Mouse (Mus musculus) thymus, postnatal 25 days (tissue): ENCODE measurements around the gene 6430531B16Rik.

Experiments
- DNase-seq: peaks from one replicate; pipeline ENCODE4 v3.0.0; 2022

6430531B16Rik gene

GRCm38 (mm10) chr7:139937138-139937537, 41.4 kb downstream of the 6430531B16Rik start:
- no peak for DNase-seq

GRCm38 (mm10) chr7:139936705-139937104, 41.9 kb downstream of the 6430531B16Rik start:
- DNase-seq, result no peak

GRCm38 (mm10) chr7:139930732-139931131, 47.8 kb downstream of the 6430531B16Rik start:
- peak; percentile 56 for DNase-seq
